Mouse (Mus musculus) thymus, adult 2 months (tissue): Measurements from ENCODE around the gene Bmp8b. TPM values are rescaled to one million over a fixed set of nuclear protein-coding genes. Genes with fewer than 3 reads are reported as not detected.

Source experiments
- DNase-seq: peaks from one replicate; pipeline ENCODE4 v3.0.0; 2021
- H3K27ac ChIP-seq: fragments of 200-500 bp; 2 replicates; pipeline ENCODE4 v1.5.1; 2012; ENCODE audit warnings: low read length, control low read depth; ENCODE audit not compliant: control insufficient read depth, insufficient read depth
- H3K27me3 ChIP-seq: fragments of 200-500 bp; 2 replicates; pipeline ENCODE4 v1.6.1; 2012; ENCODE audit warnings: mild to moderate bottlenecking, low read length, moderate library complexity, mixed read lengths; ENCODE audit not compliant: control insufficient read depth, insufficient read depth
- H3K36me3 ChIP-seq: fragments of 200-500 bp; 2 replicates; pipeline ENCODE4 v1.6.1; 2012; ENCODE audit warnings: mild to moderate bottlenecking, low read length, moderate library complexity; ENCODE audit not compliant: control insufficient read depth, insufficient read depth
- H3K4me1 ChIP-seq: fragments of 200-500 bp; replicated peaks from 2 replicates; pipeline ENCODE4 v1.6.1; 2012; ENCODE audit warnings: low read length; ENCODE audit not compliant: control insufficient read depth, insufficient read depth
- H3K4me3 ChIP-seq: fragments of 200-500 bp; 2 replicates; pipeline ENCODE4 v1.5.1; 2012; ENCODE audit warnings: mild to moderate bottlenecking, low read length, control low read depth, moderate library complexity; ENCODE audit not compliant: control insufficient read depth, insufficient read depth
- CTCF ChIP-seq: fragments of 200-500 bp; IDR thresholded peaks from 2 replicates; pipeline ENCODE4 v1.5.1; 2012; ENCODE audit warnings: mild to moderate bottlenecking, control low read depth, low read length, moderate library complexity, borderline replicate concordance; ENCODE audit not compliant: control insufficient read depth, poor library complexity, insufficient read depth; ENCODE audit errors: extremely low read depth
- POLR2A ChIP-seq: fragments of 200-500 bp; IDR thresholded peaks from 2 replicates; pipeline ENCODE4 v1.6.1; 2012; ENCODE audit warnings: mild to moderate bottlenecking, low read length, control low read depth, moderate library complexity; ENCODE audit not compliant: control insufficient read depth, poor library complexity, insufficient read depth; ENCODE audit errors: extremely low read depth
- polyA plus RNA-seq: library from polyadenylated mRNA; depleted of rRNA; stranded (reverse); fragments of >200 nt; gene quantifications from 2 replicates; pipeline ENCODE4 v1.2.3, GENCODE M21; 2012; rRNA removed

Bmp8b gene
- polyA plus RNA-seq, 1 experiment, result 0.05 TPM

DNA sequence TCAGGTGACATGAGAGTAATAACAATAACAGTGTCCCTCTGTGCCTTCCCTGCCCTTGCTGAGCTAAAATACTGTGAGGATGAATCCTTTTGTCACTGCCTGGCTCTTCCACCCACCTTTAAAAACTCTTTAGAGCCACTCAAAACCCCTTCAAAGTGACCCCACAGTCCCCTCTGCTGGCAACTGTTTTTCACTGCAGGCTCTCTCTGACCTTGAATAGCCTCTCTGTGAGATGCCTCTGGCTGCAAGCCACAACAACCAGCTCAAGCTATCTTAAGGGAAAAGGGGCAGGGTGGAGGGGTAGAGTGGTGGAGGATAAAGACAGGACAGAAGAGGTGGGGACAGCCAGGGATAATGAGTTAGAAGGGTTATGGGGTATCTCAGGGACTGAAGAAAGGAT lies 66.8 kb downstream of the Bmp8b start:
- Histone ChIP-seq H3K4me3 (no peak overlapping the region), H3K36me3 (no peaks in the 10 kb centered on the region), H3K27me3 (no peaks in the 10 kb centered on the region), H3K27ac (no peak overlapping the region), H3K4me1 (no peaks in the 10 kb centered on the region)
- no peak for TF ChIP-seq POLR2A
- TF ChIP-seq CTCF, result no peak
- no peak for DNase-seq

Other genes with a start within 250 kb of the Bmp8b start
- 192 and 203 TPM in 2 replicates for gene Cap1, start 219.1 kb upstream of the Bmp8b start, polyA plus RNA-seq
- gene Mfsd2a, start 144.0 kb upstream of the Bmp8b start, polyA plus RNA-seq, result 3.2 and 3.5 TPM in 2 replicates
- gene Mycl, start 109.5 kb upstream of the Bmp8b start, polyA plus RNA-seq, result 4.3 and 5.2 TPM in 2 replicates
- 8.3 and 9.3 TPM in 2 replicates for gene Trit1, start 88.6 kb upstream of the Bmp8b start, polyA plus RNA-seq
- 0.15 TPM in 1 of 2 replicates, not detected in the other for gene Oxct2b, start 11.1 kb downstream of the Bmp8b start, polyA plus RNA-seq
- 24.8 and 26.1 TPM in 2 replicates for gene Ppie, start 34.8 kb downstream of the Bmp8b start, polyA plus RNA-seq
- 0.30 and 0.40 TPM in 2 replicates for gene Hpcal4, start 78.1 kb downstream of the Bmp8b start, polyA plus RNA-seq
- 0.14 and 1.3 TPM in 2 replicates for gene Nt5c1a, start 96.3 kb downstream of the Bmp8b start, polyA plus RNA-seq
- gene Heyl, start 128.4 kb downstream of the Bmp8b start, polyA plus RNA-seq, result 4.1 and 4.3 TPM in 2 replicates
- 146 and 174 TPM in 2 replicates for gene Pabpc4, start 157.2 kb downstream of the Bmp8b start, polyA plus RNA-seq
- 0.11 and 0.24 TPM in 2 replicates for gene Oxct2a, start 218.5 kb downstream of the Bmp8b start, polyA plus RNA-seq
- gene Bmp8a, start 238.1 kb downstream of the Bmp8b start, polyA plus RNA-seq, result 0.46 and 0.82 TPM in 2 replicates